Comparison of ENCODE assay signal across 8 mouse cellular contexts in genomic region chr4:133967138-133967865, GRCm38 (mm10). TPM values are rescaled to one million over a fixed set of nuclear protein-coding genes. Genes with fewer than 3 reads are reported as not detected.
A peak's percentile ranks its signal among the peaks of the same experiment; 100 is the strongest.
DNase-seq lines count a peak whose midpoint lies in the region; ATAC-seq and TF ChIP-seq lines count a peak whose summit lies in the region.

No protein-coding gene starts in this region.

- no peak for TF ChIP-seq CTCF in E14TG2a.4 (conservative IDR thresholded peaks at IDR 0.05; ENCODE audit: low read length)
- no peak for TF ChIP-seq CTCF in liver, embryonic 14.5 days (IDR thresholded peaks at IDR 0.05; ENCODE audit: low read depth)

- no peak for TF ChIP-seq EP300 in liver, embryonic 14.5 days (IDR thresholded peaks at IDR 0.05; ENCODE audit: low read depth)

- H3K4me3 ChIP-seq in E14TG2a.4 (replicated peaks; ENCODE audit: low read length) = peak overlapping the region; percentile 92
- H3K4me3 ChIP-seq in forebrain, embryonic 11.5 days (ENCODE audit: low read depth, low read length) = peak overlapping the region; percentile 78
- peak overlapping the region; percentile 87 for H3K4me3 ChIP-seq in heart, embryonic 16.5 days (ENCODE audit: low read length)
- H3K4me3 ChIP-seq in liver, embryonic 14.5 days (ENCODE audit: insufficient read depth in 1 of 2, low read depth in 2 of 2, low read length in 2 of 2) = peak overlapping the region; percentile 72 to 86
- peak overlapping the region; percentile 75 for H3K4me3 ChIP-seq in stomach, embryonic 15.5 days (replicated peaks)

- peaks cover 64% of the 10 kb centered on the region for H3K4me1 ChIP-seq in E14TG2a.4 (replicated peaks; ENCODE audit: low read depth, low read length)
- peaks cover 33% of the 10 kb centered on the region for H3K4me1 ChIP-seq in forebrain, embryonic 11.5 days (replicated peaks; ENCODE audit: control insufficient read depth, insufficient read depth, low read length)
- H3K4me1 ChIP-seq in heart, embryonic 16.5 days (ENCODE audit: control insufficient read depth, insufficient read depth, low read length) = peaks cover 21% of the 10 kb centered on the region
- H3K4me1 ChIP-seq in liver, embryonic 14.5 days (replicated peaks; ENCODE audit: control insufficient read depth in 2 of 2, insufficient read depth in 2 of 2, low read length in 1 of 2) = peaks cover 14 to 16% of the 10 kb centered on the region in 2 experiments
- peaks cover 17% of the 10 kb centered on the region for H3K4me1 ChIP-seq in stomach, embryonic 15.5 days

- peak; percentile 68 for ATAC-seq in forebrain, embryonic 11.5 days (replicated peaks; ENCODE audit: low FRiP score)
- peak; percentile 81 for ATAC-seq in heart, embryonic 16.5 days (replicated peaks; ENCODE audit: extremely low read depth, insufficient read depth, low FRiP score)
- ATAC-seq in liver, embryonic 14.5 days (ENCODE audit: insufficient read depth) = peak; percentile 79
- peak; percentile 81 for ATAC-seq in stomach, embryonic 15.5 days (ENCODE audit: insufficient read depth, low FRiP score, low read depth)

- no peaks in the 10 kb centered on the region for H3K9me3 ChIP-seq in E14TG2a.4 (ENCODE audit: low read length)
- H3K9me3 ChIP-seq in forebrain, embryonic 11.5 days (ENCODE audit: control insufficient read depth, low read length) = no peaks in the 10 kb centered on the region
- H3K9me3 ChIP-seq in heart, embryonic 16.5 days (replicated peaks; ENCODE audit: control insufficient read depth, low read length) = no peaks in the 10 kb centered on the region
- H3K9me3 ChIP-seq in liver, embryonic 14.5 days (ENCODE audit: control insufficient read depth, low read length) = no peaks in the 10 kb centered on the region
- no peaks in the 10 kb centered on the region for H3K9me3 ChIP-seq in stomach, embryonic 15.5 days

- no peaks in the 10 kb centered on the region for H3K27me3 ChIP-seq in E14TG2a.4 (ENCODE audit: insufficient read depth, low read length)
- no peaks in the 10 kb centered on the region for H3K27me3 ChIP-seq in forebrain, embryonic 11.5 days (ENCODE audit: control insufficient read depth, insufficient read depth, low read length)
- H3K27me3 ChIP-seq in heart, embryonic 16.5 days (ENCODE audit: control insufficient read depth, insufficient read depth, low read length) = no peaks in the 10 kb centered on the region
- no peaks in the 10 kb centered on the region for H3K27me3 ChIP-seq in liver, embryonic 14.5 days (ENCODE audit: control insufficient read depth, insufficient read depth, low read length)
- no peaks in the 10 kb centered on the region for H3K27me3 ChIP-seq in stomach, embryonic 15.5 days (replicated peaks)

- peak overlapping the region; percentile 98 for H3K9ac ChIP-seq in forebrain, embryonic 11.5 days (ENCODE audit: low read length)
- H3K9ac ChIP-seq in heart, embryonic 16.5 days (ENCODE audit: low read length) = peak overlapping the region; percentile 97
- peak overlapping the region; percentile 95 for H3K9ac ChIP-seq in liver, embryonic 14.5 days (replicated peaks)
- H3K9ac ChIP-seq in stomach, embryonic 15.5 days = peak overlapping the region; percentile 92

- peak overlapping the region; percentile 98 for H3K4me2 ChIP-seq in forebrain, embryonic 11.5 days (ENCODE audit: low read depth, low read length, severe bottlenecking)
- peak overlapping the region; percentile 99 for H3K4me2 ChIP-seq in heart, embryonic 16.5 days (ENCODE audit: low read depth, low read length)
- peak overlapping the region; percentile 100 for H3K4me2 ChIP-seq in liver, embryonic 14.5 days (ENCODE audit: low read depth)
- H3K4me2 ChIP-seq in stomach, embryonic 15.5 days = peak overlapping the region; percentile 97

- H3K36me3 ChIP-seq in E14TG2a.4 (ENCODE audit: insufficient read depth, low read length) = peaks cover 69% of the 10 kb centered on the region
- H3K36me3 ChIP-seq in forebrain, embryonic 11.5 days (ENCODE audit: control insufficient read depth, insufficient read depth, low read length) = peaks cover 13% of the 10 kb centered on the region
- H3K36me3 ChIP-seq in heart, embryonic 16.5 days (ENCODE audit: control insufficient read depth, insufficient read depth) = peaks cover 39% of the 10 kb centered on the region
- peaks cover 30% of the 10 kb centered on the region for H3K36me3 ChIP-seq in liver, embryonic 14.5 days (replicated peaks; ENCODE audit: control insufficient read depth, insufficient read depth, low read depth)
- peaks cover 22% of the 10 kb centered on the region for H3K36me3 ChIP-seq in stomach, embryonic 15.5 days

- DNase-seq in c-Kit-positive CD71-positive TER-119-negative erythroid progenitor cells, embryonic 14.5 days (ENCODE audit: low read depth) = peak; percentile 88
- DNase-seq in forebrain, embryonic 11.5 days (ENCODE audit: low spot score) = peak; percentile 98
- DNase-seq in kidney, postnatal 36 days = peak; percentile 97 to 99
- peak; percentile 93 to 94 (median 93) for DNase-seq in liver, embryonic 14.5 days (ENCODE audit: low read depth in 3 of 3, low spot score in 3 of 3)
- peak; percentile 94 for DNase-seq in neural tube, embryonic 10.5 days (ENCODE audit: extremely low spot score, low spot score)

- H3K27ac ChIP-seq in forebrain, embryonic 11.5 days (ENCODE audit: low read depth, low read length) = peak overlapping the region; percentile 100
- H3K27ac ChIP-seq in heart, embryonic 16.5 days (ENCODE audit: low read length) = peak overlapping the region; percentile 99
- peak overlapping the region; percentile 89 for H3K27ac ChIP-seq in liver, embryonic 14.5 days
- peak overlapping the region; percentile 100 for H3K27ac ChIP-seq in stomach, embryonic 15.5 days

- WGBS in forebrain, embryonic 11.5 days = under 1% methylated on average over 78 of the region's 101 CpGs
- WGBS in heart, embryonic 16.5 days = under 1% methylated on average over 82 of the region's 101 CpGs
- under 1% methylated on average over 70 of the region's 101 CpGs for WGBS in liver, embryonic 14.5 days (ENCODE audit: insufficient replicate concordance)
- under 1% methylated on average over 88 of the region's 101 CpGs for WGBS in stomach, embryonic 15.5 days

RNA-seq across cellular contexts. Expression of gene Hmgn2, which starts 1.1 kb away (rescaled TPM):
- polyA plus RNA-seq in forebrain, embryonic 11.5 days (2014; fragmentation: Nextera tagmentation; extraction: Ambion mirVana) = 4,212 and 4,469 TPM in 2 replicates
- polyA plus RNA-seq in heart, embryonic 16.5 days (2015; fragmentation: Nextera tagmentation; extraction: Ambion mirVana) = 1,315 and 1,451 TPM in 2 replicates
- polyA plus RNA-seq in liver, embryonic 14.5 days (2012; rRNA removed) = 120 and 233 TPM in 2 replicates
- 665 and 670 TPM in 2 replicates for polyA plus RNA-seq in liver, embryonic 14.5 days (2014; fragmentation: Nextera tagmentation; extraction: Ambion mirVana)
- polyA plus RNA-seq in stomach, embryonic 15.5 days (2015; fragmentation: Nextera tagmentation; extraction: Ambion mirVana) = 1,858 and 2,056 TPM in 2 replicates

RNA-seq across cellular contexts. Expression of gene Dhdds, which starts 33.4 kb away (rescaled TPM):
- polyA plus RNA-seq in forebrain, embryonic 11.5 days (2014; fragmentation: Nextera tagmentation; extraction: Ambion mirVana) = 41.9 and 46.5 TPM in 2 replicates
- polyA plus RNA-seq in heart, embryonic 16.5 days (2015; fragmentation: Nextera tagmentation; extraction: Ambion mirVana) = 33.6 and 35.8 TPM in 2 replicates
- polyA plus RNA-seq in liver, embryonic 14.5 days (2012; rRNA removed) = 10.5 and 13.3 TPM in 2 replicates
- polyA plus RNA-seq in liver, embryonic 14.5 days (2014; fragmentation: Nextera tagmentation; extraction: Ambion mirVana) = 16.8 and 17.8 TPM in 2 replicates
- 39.9 and 41.5 TPM in 2 replicates for polyA plus RNA-seq in stomach, embryonic 15.5 days (2015; fragmentation: Nextera tagmentation; extraction: Ambion mirVana)

RNA-seq across cellular contexts. Expression of gene Lin28a, which starts 51.3 kb away (rescaled TPM):
- 1.6 and 2.3 TPM in 2 replicates for polyA plus RNA-seq in forebrain, embryonic 11.5 days (2014; fragmentation: Nextera tagmentation; extraction: Ambion mirVana)
- 0.09 TPM in 1 of 2 replicates, not detected in the other for polyA plus RNA-seq in heart, embryonic 16.5 days (2015; fragmentation: Nextera tagmentation; extraction: Ambion mirVana)
- polyA plus RNA-seq in liver, embryonic 14.5 days (2012; rRNA removed) = 0.70 and 0.95 TPM in 2 replicates
- 0.28 and 0.42 TPM in 2 replicates for polyA plus RNA-seq in liver, embryonic 14.5 days (2014; fragmentation: Nextera tagmentation; extraction: Ambion mirVana)
- 0.12 and 0.17 TPM in 2 replicates for polyA plus RNA-seq in stomach, embryonic 15.5 days (2015; fragmentation: Nextera tagmentation; extraction: Ambion mirVana)

Comparison
In these comparisons a context has a peak if more than half of its experiments do, and no peak if none do; other contexts are left out.
1. Peak in every context shown above with its lines: DNase-seq, ATAC-seq, H3K4me3 ChIP-seq and H3K27ac ChIP-seq.